Mouse (Mus musculus): ENCODE results near the gene Mtap. TPM values are rescaled to one million over a fixed set of nuclear protein-coding genes. Genes with fewer than 3 reads are reported as not detected.

Mtap gene
- 27.8 and 29.3 TPM in 2 replicates for polyA plus RNA-seq (2015; fragmentation: Nextera tagmentation; extraction: Ambion mirVana)

GRCm38 (mm10) chr4:89136906-89137541 is at the start of gene Mtap:
TSS of gene Mtap (plus strand) at chr4:89137122.
- H3K27me3 ChIP-seq, result no peaks in the 10 kb centered on the region
- WGBS, result under 1% methylated on average over 31 of the region's 31 CpGs
- peak within 1 kb of the TSS; percentile 80 for H3K4me2 ChIP-seq (replicated peaks)
- H3K9ac ChIP-seq (replicated peaks), result peak within 1 kb of the TSS; percentile 76
- peak within 1 kb of the TSS; percentile 73 for H3K27ac ChIP-seq (replicated peaks)
- H3K4me1 ChIP-seq, result peaks cover 23% of the 10 kb centered on the region
- no peaks in the 10 kb centered on the region for H3K9me3 ChIP-seq
- no peaks in the 10 kb centered on the region for H3K36me3 ChIP-seq
- peak within 1 kb of the TSS; percentile 88 for H3K4me3 ChIP-seq
- ATAC-seq (replicated peaks), result peak; percentile 97

- no peak for ATAC-seq (replicated peaks)
- Histone ChIP-seq H3K9me3 (no peaks in the 10 kb centered on the region), H3K27ac (replicated peaks) (no peak overlapping the region), H3K9ac (replicated peaks) (no peak overlapping the region), H3K4me2 (replicated peaks) (no peak overlapping the region), H3K36me3 (no peaks in the 10 kb centered on the region), H3K4me1 (no peaks in the 10 kb centered on the region), H3K27me3 (no peaks in the 10 kb centered on the region), H3K4me3 (no peak overlapping the region)
- 96% methylated on average over 7 of the region's 7 CpGs for WGBS
Measured at GRCm38 (mm10) chr4:89089110-89089509, 47.8 kb upstream of the Mtap start.

- ATAC-seq (replicated peaks), result no peak
- Histone ChIP-seq H3K9me3 (no peaks in the 10 kb centered on the region), H3K27me3 (no peaks in the 10 kb centered on the region), H3K4me3 (no peak overlapping the region), H3K27ac (replicated peaks) (no peak overlapping the region), H3K4me2 (replicated peaks) (no peak overlapping the region), H3K9ac (replicated peaks) (no peak overlapping the region), H3K36me3 (no peaks in the 10 kb centered on the region), H3K4me1 (no peaks in the 10 kb centered on the region)
- WGBS, result 30% methylated on average over 6 of the region's 6 CpGs
Measured at GRCm38 (mm10) chr4:89090217-89090616, 46.7 kb upstream of the Mtap start.

- Histone ChIP-seq H3K4me2 (replicated peaks) (no peak overlapping the region), H3K9ac (replicated peaks) (no peak overlapping the region), H3K36me3 (no peaks in the 10 kb centered on the region), H3K27me3 (no peaks in the 10 kb centered on the region), H3K9me3 (no peaks in the 10 kb centered on the region), H3K4me1 (no peaks in the 10 kb centered on the region), H3K27ac (replicated peaks) (no peak overlapping the region), H3K4me3 (no peak overlapping the region)
- WGBS, result 85% methylated on average over 5 of the region's 5 CpGs
- ATAC-seq (replicated peaks), result no peak
Measured at GRCm38 (mm10) chr4:89092153-89092552, 44.8 kb upstream of the Mtap start.

- H3K27me3 ChIP-seq, result no peaks in the 10 kb centered on the region
- no peaks in the 10 kb centered on the region for H3K9me3 ChIP-seq
- H3K36me3 ChIP-seq, result no peaks in the 10 kb centered on the region
- H3K9ac ChIP-seq (replicated peaks), result no peak overlapping the region
- no peak for ATAC-seq (replicated peaks)
- no peaks in the 10 kb centered on the region for H3K4me1 ChIP-seq
- no peak overlapping the region for H3K4me3 ChIP-seq
- no peak overlapping the region for H3K27ac ChIP-seq (replicated peaks)
- 93% methylated on average over 5 of the region's 5 CpGs for WGBS
- no peak overlapping the region for H3K4me2 ChIP-seq (replicated peaks)
Measured at GRCm38 (mm10) chr4:89094773-89095172, 42.1 kb upstream of the Mtap start.

GRCm38 (mm10) chr4:89098261-89098660 is 38.7 kb upstream of the Mtap start:
- ATAC-seq (replicated peaks), result no peak
- Histone ChIP-seq H3K4me2 (replicated peaks) (no peak overlapping the region), H3K27me3 (no peaks in the 10 kb centered on the region), H3K4me3 (no peak overlapping the region), H3K4me1 (no peaks in the 10 kb centered on the region), H3K27ac (replicated peaks) (no peak overlapping the region), H3K9ac (replicated peaks) (no peak overlapping the region), H3K9me3 (no peaks in the 10 kb centered on the region), H3K36me3 (no peaks in the 10 kb centered on the region)
- 35% methylated on average over 5 of the region's 5 CpGs for WGBS

- Histone ChIP-seq H3K36me3 (no peaks in the 10 kb centered on the region), H3K4me3 (no peak overlapping the region), H3K9me3 (no peaks in the 10 kb centered on the region), H3K27me3 (no peaks in the 10 kb centered on the region), H3K4me2 (replicated peaks) (no peak overlapping the region), H3K9ac (replicated peaks) (no peak overlapping the region), H3K4me1 (no peaks in the 10 kb centered on the region), H3K27ac (replicated peaks) (no peak overlapping the region)
- 11% methylated on average over 3 of the region's 3 CpGs for WGBS
- ATAC-seq (replicated peaks), result no peak
Measured at GRCm38 (mm10) chr4:89101276-89101675, 35.6 kb upstream of the Mtap start.

- Histone ChIP-seq H3K36me3 (no peaks in the 10 kb centered on the region), H3K4me3 (no peak overlapping the region), H3K4me2 (replicated peaks) (no peak overlapping the region), H3K9ac (replicated peaks) (no peak overlapping the region), H3K27me3 (no peaks in the 10 kb centered on the region), H3K9me3 (no peaks in the 10 kb centered on the region), H3K27ac (replicated peaks) (no peak overlapping the region), H3K4me1 (no peaks in the 10 kb centered on the region)
- WGBS, result 58% methylated on average over 2 of the region's 2 CpGs
- no peak for ATAC-seq (replicated peaks)
Measured at GRCm38 (mm10) chr4:89102283-89102682, 34.6 kb upstream of the Mtap start.

- Histone ChIP-seq H3K9me3 (no peaks in the 10 kb centered on the region), H3K27me3 (no peaks in the 10 kb centered on the region), H3K4me2 (replicated peaks) (no peak overlapping the region), H3K9ac (replicated peaks) (no peak overlapping the region), H3K4me1 (no peaks in the 10 kb centered on the region), H3K4me3 (no peak overlapping the region), H3K36me3 (no peaks in the 10 kb centered on the region), H3K27ac (replicated peaks) (no peak overlapping the region)
- WGBS, result 23% methylated on average over 2 of the region's 2 CpGs
- ATAC-seq (replicated peaks), result no peak
Measured at GRCm38 (mm10) chr4:89105486-89105885, 31.4 kb upstream of the Mtap start.

- H3K27me3 ChIP-seq, result no peaks in the 10 kb centered on the region
- no peak overlapping the region for H3K9ac ChIP-seq (replicated peaks)
- no peaks in the 10 kb centered on the region for H3K36me3 ChIP-seq
- ATAC-seq (replicated peaks), result no peak
- H3K27ac ChIP-seq (replicated peaks), result no peak overlapping the region
- H3K4me2 ChIP-seq (replicated peaks), result no peak overlapping the region
- no peaks in the 10 kb centered on the region for H3K9me3 ChIP-seq
- 82% methylated on average over 2 of the region's 2 CpGs for WGBS
- H3K4me1 ChIP-seq, result no peaks in the 10 kb centered on the region
- H3K4me3 ChIP-seq, result no peak overlapping the region
Measured at GRCm38 (mm10) chr4:89106505-89106904, 30.4 kb upstream of the Mtap start.

GRCm38 (mm10) chr4:89112168-89112710 is 24.7 kb upstream of the Mtap start:
- H3K27ac ChIP-seq (replicated peaks), result no peak overlapping the region
- H3K4me1 ChIP-seq, result no peaks in the 10 kb centered on the region
- H3K9me3 ChIP-seq, result no peaks in the 10 kb centered on the region
- no peak overlapping the region for H3K4me2 ChIP-seq (replicated peaks)
- ATAC-seq (replicated peaks), result no peak
- no peak overlapping the region for H3K9ac ChIP-seq (replicated peaks)
- H3K4me3 ChIP-seq, result no peak overlapping the region
- H3K36me3 ChIP-seq, result no peaks in the 10 kb centered on the region
- WGBS, result 81% methylated on average over 11 of the region's 11 CpGs
- H3K27me3 ChIP-seq, result no peaks in the 10 kb centered on the region

GRCm38 (mm10) chr4:89112782-89113181 is 24.1 kb upstream of the Mtap start:
- Histone ChIP-seq H3K27ac (replicated peaks) (no peak overlapping the region), H3K4me1 (no peaks in the 10 kb centered on the region), H3K9ac (replicated peaks) (no peak overlapping the region), H3K4me2 (replicated peaks) (no peak overlapping the region), H3K36me3 (no peaks in the 10 kb centered on the region), H3K9me3 (no peaks in the 10 kb centered on the region), H3K4me3 (no peak overlapping the region), H3K27me3 (no peaks in the 10 kb centered on the region)
- no peak for ATAC-seq (replicated peaks)
- 42% methylated on average over 4 of the region's 4 CpGs for WGBS

- Histone ChIP-seq H3K36me3 (no peaks in the 10 kb centered on the region), H3K4me1 (no peaks in the 10 kb centered on the region), H3K9ac (replicated peaks) (no peak overlapping the region), H3K27me3 (no peaks in the 10 kb centered on the region), H3K27ac (replicated peaks) (no peak overlapping the region), H3K4me3 (no peak overlapping the region), H3K9me3 (no peaks in the 10 kb centered on the region), H3K4me2 (replicated peaks) (no peak overlapping the region)
- no peak for ATAC-seq (replicated peaks)
- 87% methylated on average over 2 of the region's 2 CpGs for WGBS
Measured at GRCm38 (mm10) chr4:89116006-89116405, 20.9 kb upstream of the Mtap start.
